Mouse (Mus musculus): ENCODE data around the gene Emc1. TPM values are rescaled to one million over a fixed set of nuclear protein-coding genes. Genes with fewer than 3 reads are reported as not detected.

Gene Emc1
- polyA plus RNA-seq (2014; fragmentation: Nextera tagmentation; extraction: Ambion mirVana): 14.1 and 15.3 TPM in 2 replicates

DNA sequence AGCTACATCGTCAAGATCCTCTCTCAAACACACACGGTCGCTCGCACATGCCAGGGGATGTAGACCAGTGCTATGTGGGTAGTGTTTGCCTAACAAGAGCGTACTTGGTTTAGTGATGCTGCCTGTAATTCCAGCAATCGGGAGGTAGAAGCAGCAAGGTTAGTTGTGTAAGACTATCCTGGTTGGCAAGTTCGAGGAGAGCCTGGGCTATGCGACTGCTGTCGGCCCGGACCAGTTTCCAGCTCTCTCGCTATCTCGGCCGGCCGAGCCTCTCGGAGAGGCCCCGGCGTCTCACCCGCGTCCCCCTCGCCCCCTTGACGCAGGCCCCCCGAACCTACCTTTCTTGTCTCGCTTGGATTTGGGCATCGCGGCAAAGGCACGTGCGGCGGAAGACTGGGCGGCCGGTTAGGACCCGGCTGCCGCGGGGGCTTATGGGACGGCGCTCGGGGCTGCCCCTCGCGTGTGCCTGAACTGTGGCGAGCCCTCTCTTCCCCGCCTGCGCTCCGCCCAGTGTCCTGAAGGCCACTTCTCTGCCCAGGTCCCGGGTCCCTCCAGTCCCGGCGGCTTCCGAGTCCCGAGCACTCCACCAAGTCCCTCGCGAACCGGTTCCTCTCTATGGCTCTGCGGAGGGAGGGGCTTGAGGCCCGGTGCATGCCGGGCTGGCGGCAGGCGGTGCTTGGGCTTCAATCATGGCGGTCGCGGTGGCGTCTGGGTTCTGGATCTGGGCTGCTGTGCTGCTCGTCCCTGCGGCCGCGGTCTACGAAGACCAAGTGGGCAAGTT, at the start of gene Emc1, which contains the start of the genes Mrto4 and Ubr4:
Gene Emc1 (plus strand): TSS at position 657 of the 781 bp plus-strand sequence.
Gene Mrto4 (minus strand): TSS at position 646 of the 781 bp plus-strand sequence.
Gene Ubr4 (plus strand): TSS at position 679 of the 781 bp plus-strand sequence.
- DNase-seq (ENCODE audit: low spot score): peak; percentile 91
- under 1% methylated on average over 46 of the region's 64 CpGs for WGBS
- peak within 1 kb of the TSS; percentile 82 for H3K9ac ChIP-seq (ENCODE audit: low read depth, low read length)
- peak; percentile 96 for ATAC-seq (ENCODE audit: low read depth)
- peaks cover 9% of the 10 kb centered on the region for H3K4me1 ChIP-seq (ENCODE audit: control insufficient read depth, insufficient read depth, low read length)
- H3K36me3 ChIP-seq (ENCODE audit: control insufficient read depth, insufficient read depth, low read length): peaks cover 49% of the 10 kb centered on the region
- peak within 1 kb of the TSS; percentile 89 for H3K27ac ChIP-seq (replicated peaks; ENCODE audit: low read depth, low read length)
- H3K4me2 ChIP-seq (ENCODE audit: low read depth, low read length): peak within 1 kb of the TSS; percentile 63
- H3K4me3 ChIP-seq (ENCODE audit: low read depth, low read length): peak within 1 kb of the TSS; percentile 68
- no peaks in the 10 kb centered on the region for H3K9me3 ChIP-seq (ENCODE audit: control insufficient read depth, low read length)
- no peaks in the 10 kb centered on the region for H3K27me3 ChIP-seq (replicated peaks; ENCODE audit: control insufficient read depth, insufficient read depth, low read length)

DNA sequence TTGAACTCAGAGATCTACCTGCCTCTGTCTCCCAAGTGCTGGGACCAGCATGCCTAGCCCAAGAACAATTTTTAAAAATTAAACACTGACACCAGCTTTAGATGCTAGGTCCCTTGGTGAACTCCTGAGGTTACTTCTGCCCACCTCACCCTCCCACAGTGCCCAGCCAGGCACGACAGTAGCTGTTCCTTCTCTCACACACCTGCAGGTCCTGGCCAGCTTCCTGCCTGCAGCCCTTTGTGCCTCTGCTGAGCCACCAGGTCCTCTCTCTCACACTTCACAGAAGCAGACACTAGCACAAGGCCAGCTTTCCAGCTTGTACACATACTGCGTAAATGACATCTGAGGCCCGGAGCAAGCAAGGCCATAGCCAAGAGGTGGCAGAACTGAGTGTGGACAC, 46.9 kb upstream of the Emc1 start:
- peaks cover 5% of the 10 kb centered on the region for H3K4me1 ChIP-seq (ENCODE audit: control insufficient read depth, insufficient read depth, low read length)
- H3K36me3 ChIP-seq (ENCODE audit: control insufficient read depth, insufficient read depth, low read length): peaks cover 31% of the 10 kb centered on the region; the same call in 1 of the 2 replicates
- no peak overlapping the region for H3K27ac ChIP-seq (replicated peaks; ENCODE audit: low read depth, low read length)
- no peak overlapping the region for H3K9ac ChIP-seq (ENCODE audit: low read depth, low read length)
- DNase-seq (ENCODE audit: low spot score) (no peak), ATAC-seq (ENCODE audit: low read depth) (no peak)
- no peaks in the 10 kb centered on the region for H3K9me3 ChIP-seq (ENCODE audit: control insufficient read depth, low read length)
- H3K4me2 ChIP-seq (ENCODE audit: low read depth, low read length): no peak overlapping the region
- H3K27me3 ChIP-seq (replicated peaks; ENCODE audit: control insufficient read depth, insufficient read depth, low read length): no peaks in the 10 kb centered on the region
- WGBS: 88% methylated on average over 3 of the region's 3 CpGs
- H3K4me3 ChIP-seq (ENCODE audit: low read depth, low read length): no peak overlapping the region

DNA sequence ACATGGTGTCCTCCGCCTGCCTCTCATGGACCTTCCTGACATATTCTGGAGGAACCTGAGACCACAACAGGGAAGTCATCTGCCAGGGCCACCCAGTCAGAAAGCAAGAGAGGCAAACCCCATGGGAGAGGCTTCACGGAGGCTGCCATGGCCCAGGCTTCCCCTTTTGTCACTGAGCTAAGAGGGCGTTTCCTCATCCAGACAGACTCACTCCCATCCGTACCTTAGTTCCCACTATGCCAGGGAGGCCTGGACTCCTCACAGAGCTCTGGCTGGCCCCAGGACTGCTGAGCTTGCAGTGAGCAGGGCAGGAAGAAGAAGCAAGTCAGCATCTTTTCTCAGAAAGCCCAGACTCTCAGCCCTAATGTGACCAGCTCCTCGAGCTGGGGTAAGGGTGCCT, 44.5 kb upstream of the Emc1 start:
- no peak for ATAC-seq (ENCODE audit: low read depth)
- 88% methylated on average over 4 of the region's 5 CpGs for WGBS

DNA sequence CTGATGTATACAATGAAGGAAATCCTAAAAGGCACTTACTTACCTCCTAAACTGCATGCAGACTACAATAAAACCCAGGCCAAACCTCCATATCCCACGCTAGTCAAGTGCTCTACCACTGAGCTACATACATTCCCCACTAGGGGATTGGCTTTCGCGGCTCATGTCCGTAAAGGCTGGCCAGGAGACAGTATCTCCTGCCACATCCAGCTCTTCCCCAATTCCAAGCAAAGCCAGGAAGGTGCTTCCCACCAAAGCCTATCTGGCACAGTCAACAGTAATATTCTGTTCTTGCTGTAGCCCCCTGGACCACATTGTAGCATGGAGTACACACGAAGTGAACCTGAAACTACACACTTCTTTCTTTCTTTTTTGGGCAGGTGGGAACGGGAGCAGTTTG, 42.7 kb upstream of the Emc1 start:
- H3K9me3 ChIP-seq (ENCODE audit: control insufficient read depth, low read length): no peaks in the 10 kb centered on the region
- DNase-seq (ENCODE audit: low spot score): no peak
- no peak for ATAC-seq (ENCODE audit: low read depth)
- H3K4me3 ChIP-seq (ENCODE audit: low read depth, low read length): peak overlapping the region; percentile 95
- H3K36me3 ChIP-seq (ENCODE audit: control insufficient read depth, insufficient read depth, low read length): peaks cover 16% of the 10 kb centered on the region; the same call in 1 of the 2 replicates
- H3K9ac ChIP-seq (ENCODE audit: low read depth, low read length): peak overlapping the region; percentile 91
- peaks cover 12% of the 10 kb centered on the region for H3K4me1 ChIP-seq (ENCODE audit: control insufficient read depth, insufficient read depth, low read length)
- peak overlapping the region; percentile 93 for H3K4me2 ChIP-seq (ENCODE audit: low read depth, low read length)
- H3K27me3 ChIP-seq (replicated peaks; ENCODE audit: control insufficient read depth, insufficient read depth, low read length): no peaks in the 10 kb centered on the region
- WGBS: 21% methylated on average over 6 of the region's 6 CpGs
- H3K27ac ChIP-seq (replicated peaks; ENCODE audit: low read depth, low read length): no peak overlapping the region

More for the DNA sequence above, 44.5 kb upstream of the Emc1 start:
- Histone ChIP-seq H3K4me2 (ENCODE audit: low read depth, low read length) (no peak overlapping the region), H3K27ac (replicated peaks; ENCODE audit: low read depth, low read length) (no peak overlapping the region), H3K9me3 (ENCODE audit: control insufficient read depth, low read length) (no peaks in the 10 kb centered on the region), H3K9ac (ENCODE audit: low read depth, low read length) (no peak overlapping the region), H3K36me3 (ENCODE audit: control insufficient read depth, insufficient read depth, low read length) (peaks cover 9% of the 10 kb centered on the region; the same call in 1 of the 2 replicates), H3K4me3 (ENCODE audit: low read depth, low read length) (no peak overlapping the region), H3K27me3 (replicated peaks; ENCODE audit: control insufficient read depth, insufficient read depth, low read length) (no peaks in the 10 kb centered on the region), H3K4me1 (ENCODE audit: control insufficient read depth, insufficient read depth, low read length) (peaks cover 12% of the 10 kb centered on the region)
- no peak for DNase-seq (ENCODE audit: low spot score)

DNA sequence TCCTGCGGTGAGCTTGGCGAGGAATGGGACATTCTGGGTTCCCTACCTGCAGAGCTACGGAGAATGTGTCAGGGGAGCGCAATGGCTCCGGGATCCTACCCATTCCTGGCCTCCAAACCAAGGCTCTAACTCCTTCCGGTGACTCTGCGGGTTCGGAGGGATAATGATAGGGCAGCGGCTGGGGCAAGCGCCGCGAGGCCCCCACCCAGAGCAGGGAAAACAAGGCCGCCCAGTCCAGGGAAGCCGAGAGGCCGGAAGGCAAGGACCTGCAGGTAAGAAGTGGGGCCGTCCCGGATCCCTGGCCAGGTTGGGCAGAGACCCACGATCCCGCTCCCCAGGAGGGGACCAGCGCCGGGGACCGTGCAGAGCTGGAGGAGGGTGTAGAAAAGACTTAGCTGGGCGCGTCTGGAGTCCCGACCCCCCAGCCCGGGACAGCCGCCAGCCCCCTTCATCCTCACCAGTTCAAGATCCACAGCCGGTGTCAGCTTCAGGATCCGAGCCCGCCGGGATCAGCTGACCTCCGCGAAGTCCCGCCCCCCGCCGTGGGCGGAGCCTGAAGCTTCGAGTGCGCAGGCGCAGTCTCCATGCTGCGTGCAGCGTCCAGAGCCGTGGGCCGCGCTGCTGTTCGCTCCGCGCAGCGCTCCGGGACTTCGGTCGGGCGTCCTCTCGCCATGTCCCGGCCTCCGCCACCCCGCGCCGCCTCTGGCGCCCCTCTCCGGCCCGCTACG, 42.1 kb upstream of the Emc1 start, which contains the start of the genes Pqlc2 and Akr7a5:
Gene Pqlc2 (minus strand): TSS at position 538 of the 728 bp plus-strand sequence.
Gene Akr7a5 (plus strand): TSS at position 574 of the 728 bp plus-strand sequence.
- peak; percentile 96 for DNase-seq (ENCODE audit: low spot score)

DNA sequence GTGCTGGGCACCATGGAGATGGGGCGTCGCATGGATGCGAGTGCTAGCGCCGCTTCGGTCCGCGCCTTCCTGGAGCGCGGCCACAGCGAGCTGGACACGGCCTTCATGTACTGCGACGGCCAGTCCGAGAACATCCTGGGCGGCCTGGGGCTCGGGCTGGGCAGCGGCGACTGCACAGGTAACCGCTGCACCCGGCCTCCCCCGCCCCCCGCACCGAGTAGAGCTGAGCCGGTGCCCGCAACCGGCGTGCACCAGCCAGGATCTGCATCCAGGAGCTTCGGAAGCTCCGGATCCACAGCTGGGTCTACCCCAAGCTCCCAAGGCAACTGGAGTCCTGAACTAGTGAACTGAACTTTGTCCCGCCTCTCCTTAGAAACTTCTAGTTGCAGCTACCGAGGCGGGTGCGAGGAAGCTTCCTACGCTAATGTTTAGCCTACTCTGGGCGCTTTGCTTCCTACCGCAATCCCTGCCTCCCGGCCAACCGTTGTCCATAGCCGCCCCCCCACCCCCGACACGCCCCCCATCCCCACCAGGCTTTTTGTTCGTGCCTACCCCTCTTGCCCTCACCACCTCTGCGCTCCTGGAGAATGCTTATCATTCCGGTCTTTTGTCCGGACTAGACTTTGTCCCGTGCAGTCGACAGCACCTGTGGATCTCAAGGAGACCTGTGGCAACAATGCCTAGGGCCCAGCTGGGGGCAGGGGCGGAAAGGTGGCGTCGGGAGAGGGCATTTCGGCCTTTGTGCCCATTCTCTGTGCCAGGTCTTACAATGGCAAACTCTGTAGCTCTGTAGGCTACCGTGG, 41.3 kb upstream of the Emc1 start:
- peaks cover 12% of the 10 kb centered on the region for H3K4me1 ChIP-seq (ENCODE audit: control insufficient read depth, insufficient read depth, low read length)
- H3K36me3 ChIP-seq (ENCODE audit: control insufficient read depth, insufficient read depth, low read length): peaks cover 20% of the 10 kb centered on the region
- ATAC-seq (ENCODE audit: low read depth): peak; percentile 73
- no peaks in the 10 kb centered on the region for H3K27me3 ChIP-seq (replicated peaks; ENCODE audit: control insufficient read depth, insufficient read depth, low read length)
- DNase-seq (ENCODE audit: low spot score): peak; percentile 46
- H3K9ac ChIP-seq (ENCODE audit: low read depth, low read length): peak overlapping the region; percentile 91
- H3K4me2 ChIP-seq (ENCODE audit: low read depth, low read length): peak overlapping the region; percentile 93
- under 1% methylated on average over 32 of the region's 53 CpGs for WGBS
- H3K4me3 ChIP-seq (ENCODE audit: low read depth, low read length): peak overlapping the region; percentile 95
- H3K27ac ChIP-seq (replicated peaks; ENCODE audit: low read depth, low read length): peak overlapping the region; percentile 65
- no peaks in the 10 kb centered on the region for H3K9me3 ChIP-seq (ENCODE audit: control insufficient read depth, low read length)

More for the DNA sequence above, 42.1 kb upstream of the Emc1 start, which contains the start of the genes Pqlc2 and Akr7a5:
- Histone ChIP-seq H3K27ac (replicated peaks; ENCODE audit: low read depth, low read length) (peak within 1 kb of the TSS; percentile 65), H3K36me3 (ENCODE audit: control insufficient read depth, insufficient read depth, low read length) (peaks cover 14% of the 10 kb centered on the region), H3K9ac (ENCODE audit: low read depth, low read length) (peak within 1 kb of the TSS; percentile 91), H3K4me3 (ENCODE audit: low read depth, low read length) (peak within 1 kb of the TSS; percentile 95), H3K4me2 (ENCODE audit: low read depth, low read length) (peak within 1 kb of the TSS; percentile 93), H3K27me3 (replicated peaks; ENCODE audit: control insufficient read depth, insufficient read depth, low read length) (no peaks in the 10 kb centered on the region), H3K4me1 (ENCODE audit: control insufficient read depth, insufficient read depth, low read length) (peaks cover 12% of the 10 kb centered on the region), H3K9me3 (ENCODE audit: control insufficient read depth, low read length) (no peaks in the 10 kb centered on the region)
- WGBS: 0% methylated on average over 40 of the region's 63 CpGs
- ATAC-seq (ENCODE audit: low read depth): peak; percentile 91

DNA sequence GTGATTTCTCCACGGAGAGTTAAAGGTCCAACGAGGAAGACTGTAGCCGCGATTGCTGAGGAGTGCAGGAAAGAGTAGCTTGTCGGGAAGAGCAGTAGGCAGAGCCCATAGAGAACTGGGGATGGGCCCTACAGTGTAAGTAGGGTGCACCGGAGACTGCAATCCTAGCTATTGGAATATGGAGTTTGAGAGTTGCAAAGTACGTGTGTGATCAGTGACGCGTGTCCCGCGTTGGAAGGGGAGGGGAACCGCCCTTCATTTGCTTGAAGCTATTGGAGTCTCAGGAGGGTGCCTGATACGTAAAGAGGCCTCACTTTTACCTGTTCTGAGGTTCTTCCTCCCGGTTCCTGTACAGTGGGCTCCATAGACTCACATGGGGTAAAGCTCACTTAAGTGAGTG, 40.7 kb upstream of the Emc1 start:
- Histone ChIP-seq H3K9me3 (ENCODE audit: control insufficient read depth, low read length) (no peaks in the 10 kb centered on the region), H3K9ac (ENCODE audit: low read depth, low read length) (peak overlapping the region; percentile 91), H3K4me2 (ENCODE audit: low read depth, low read length) (peak overlapping the region; percentile 93), H3K27ac (replicated peaks; ENCODE audit: low read depth, low read length) (no peak overlapping the region), H3K4me3 (ENCODE audit: low read depth, low read length) (peak overlapping the region; percentile 95), H3K4me1 (ENCODE audit: control insufficient read depth, insufficient read depth, low read length) (peaks cover 12% of the 10 kb centered on the region), H3K27me3 (replicated peaks; ENCODE audit: control insufficient read depth, insufficient read depth, low read length) (no peaks in the 10 kb centered on the region), H3K36me3 (ENCODE audit: control insufficient read depth, insufficient read depth, low read length) (peaks cover 24% of the 10 kb centered on the region)
- 15% methylated on average over 14 of the region's 14 CpGs for WGBS
- ATAC-seq (ENCODE audit: low read depth): no peak
- no peak for DNase-seq (ENCODE audit: low spot score)

DNA sequence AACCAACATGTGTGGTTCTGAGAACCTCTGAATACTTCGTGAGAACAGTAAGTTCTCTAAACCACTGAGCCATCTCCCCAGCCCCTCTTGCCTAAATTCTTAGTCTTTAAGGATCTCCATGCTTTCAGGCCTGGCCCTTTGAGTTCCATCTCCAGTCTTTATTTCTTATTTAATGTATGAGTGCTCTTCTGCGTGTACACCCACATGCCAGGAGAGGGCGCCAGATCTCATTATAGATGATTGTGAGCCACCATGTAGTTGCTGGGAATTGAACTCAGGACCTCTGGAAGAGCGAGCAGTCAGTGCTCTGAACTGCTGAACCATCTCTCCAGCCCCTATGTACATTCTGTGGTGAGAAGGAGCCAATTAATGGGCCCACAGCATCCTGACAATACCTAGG, 39.8 kb upstream of the Emc1 start:
- Histone ChIP-seq H3K36me3 (ENCODE audit: control insufficient read depth, insufficient read depth, low read length) (peaks cover 33% of the 10 kb centered on the region), H3K4me2 (ENCODE audit: low read depth, low read length) (no peak overlapping the region), H3K9me3 (ENCODE audit: control insufficient read depth, low read length) (no peaks in the 10 kb centered on the region), H3K4me1 (ENCODE audit: control insufficient read depth, insufficient read depth, low read length) (peaks cover 12% of the 10 kb centered on the region), H3K9ac (ENCODE audit: low read depth, low read length) (no peak overlapping the region), H3K27me3 (replicated peaks; ENCODE audit: control insufficient read depth, insufficient read depth, low read length) (no peaks in the 10 kb centered on the region), H3K27ac (replicated peaks; ENCODE audit: low read depth, low read length) (no peak overlapping the region), H3K4me3 (ENCODE audit: low read depth, low read length) (no peak overlapping the region)
- DNase-seq (ENCODE audit: low spot score) (peak; percentile 23), ATAC-seq (ENCODE audit: low read depth) (no peak)
- WGBS: 51% methylated on average over 4 of the region's 4 CpGs

All from embryonic facial prominence, embryonic 14.5 days (tissue).